Mouse (Mus musculus) adrenal gland, postnatal 14 days (tissue): ENCODE measurements around the gene Tango2. TPM values are rescaled to one million over a fixed set of nuclear protein-coding genes. Genes with fewer than 3 reads are reported as not detected.
A peak's percentile ranks its signal among the peaks of the same experiment; 100 is the strongest.

ENCODE experiments used
- DNase-seq: peaks from one replicate; pipeline ENCODE4 v3.0.0; 2021; ENCODE audit warnings: mixed read lengths
- long read RNA-seq, 2 experiments: library from polyadenylated mRNA; stranded (forward); transcript quantifications; one replicate each; pipeline ENCODE4 v2.0.0; 2021
- total RNA-seq: library from RNA; stranded (reverse); gene quantifications from 2 replicates; pipeline ENCODE4 v1.2.3, GENCODE M21; 2021

The Tango2 gene
- total RNA-seq = 30.2 and 30.5 TPM in 2 replicates
- long read RNA-seq, experiment 1, transcript Tango2-201 (9 exons, 1,622 nt) = major isoform, 34 of 106 reads
- long read RNA-seq, experiment 1, partial matches to known transcripts = 34 of 106 reads
- long read RNA-seq, experiment 1, other reads (novel, unspliced or antisense) = 38 of 106 reads
- long read RNA-seq, experiment 2, transcript Tango2-201 (9 exons, 1,622 nt) = major isoform, 27 of 70 reads
- long read RNA-seq, experiment 2, partial matches to known transcripts = 23 of 70 reads
- long read RNA-seq, experiment 2, other reads (novel, unspliced or antisense) = 20 of 70 reads

DNA sequence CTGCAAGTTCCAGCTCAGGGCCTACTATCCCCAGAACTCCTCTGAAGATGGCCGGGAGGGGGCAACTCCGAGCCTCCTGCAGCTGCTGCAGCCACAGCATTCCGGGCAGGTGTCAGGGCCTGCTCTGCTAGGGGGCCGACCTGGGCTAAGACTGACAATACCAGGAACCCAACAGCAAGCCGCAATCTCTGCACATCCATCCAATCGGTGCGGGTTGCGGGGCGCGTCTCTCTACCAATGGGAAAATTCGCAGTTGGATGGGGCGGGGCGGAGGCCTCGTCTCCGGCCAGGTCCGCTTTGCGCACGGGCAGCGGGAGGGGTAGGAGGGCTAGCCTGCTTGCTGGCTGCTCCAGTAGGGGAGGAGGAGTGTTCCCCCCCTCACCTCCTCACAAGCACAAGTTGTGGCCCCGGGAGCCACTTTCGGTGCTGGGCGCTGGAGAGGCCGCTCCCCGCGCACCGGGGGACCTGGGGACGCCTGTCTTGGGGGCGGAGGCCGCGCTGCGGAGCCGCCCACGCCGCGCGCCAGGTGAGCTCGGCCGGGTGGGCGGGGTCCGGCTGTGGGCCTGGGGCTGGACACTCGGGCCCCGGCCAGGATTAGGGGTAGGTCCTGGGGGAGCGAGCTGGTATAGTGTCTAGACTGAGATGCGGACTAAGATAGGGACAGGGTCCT is at the start of gene Tango2, which contains the start of gene Arvcf:
TSS of gene Tango2 (minus strand) at position 173 of the 670 bp plus-strand sequence.
TSS of gene Arvcf (plus strand) at position 252 of the 670 bp plus-strand sequence.
- peak; percentile 95 for DNase-seq

DNA sequence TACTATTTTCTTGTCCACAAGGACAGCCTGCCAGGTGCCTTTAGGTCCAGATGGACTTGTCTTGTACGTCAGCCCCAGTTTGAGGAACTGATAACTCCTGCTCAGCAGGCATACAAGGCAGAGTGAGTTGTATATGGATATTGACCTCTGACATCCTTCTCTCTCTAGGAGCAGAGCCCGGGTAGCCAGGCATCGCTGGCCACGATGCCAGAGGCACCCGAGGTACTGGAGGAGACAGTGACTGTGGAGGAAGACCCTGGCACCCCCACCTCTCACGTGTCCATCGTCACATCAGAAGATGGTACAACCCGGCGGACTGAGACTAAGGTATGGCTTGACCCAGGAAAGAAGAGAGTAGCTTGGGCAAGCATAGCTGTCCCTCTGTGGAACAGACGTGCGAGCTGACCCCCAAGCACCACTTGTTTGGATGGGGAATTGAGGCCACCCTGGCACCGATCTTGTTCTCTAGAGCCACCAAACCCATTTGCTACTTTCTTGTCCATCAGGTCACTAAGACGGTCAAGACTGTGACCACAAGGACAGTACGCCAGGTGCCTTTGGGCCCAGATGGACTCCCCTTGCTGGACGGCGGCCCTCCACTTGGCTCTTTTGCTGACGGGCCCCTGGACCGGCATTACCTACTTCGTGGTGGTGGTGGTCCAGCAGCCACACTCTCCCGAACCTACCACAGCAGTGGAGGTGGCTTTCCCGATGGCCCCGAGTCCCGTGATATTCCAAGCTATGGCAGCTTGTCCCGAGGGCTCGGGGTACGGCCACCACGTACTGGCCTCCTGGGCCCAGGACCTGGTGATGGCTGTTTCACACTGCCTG is 49.1 kb upstream of the Tango2 start:
- no peak for DNase-seq

DNA sequence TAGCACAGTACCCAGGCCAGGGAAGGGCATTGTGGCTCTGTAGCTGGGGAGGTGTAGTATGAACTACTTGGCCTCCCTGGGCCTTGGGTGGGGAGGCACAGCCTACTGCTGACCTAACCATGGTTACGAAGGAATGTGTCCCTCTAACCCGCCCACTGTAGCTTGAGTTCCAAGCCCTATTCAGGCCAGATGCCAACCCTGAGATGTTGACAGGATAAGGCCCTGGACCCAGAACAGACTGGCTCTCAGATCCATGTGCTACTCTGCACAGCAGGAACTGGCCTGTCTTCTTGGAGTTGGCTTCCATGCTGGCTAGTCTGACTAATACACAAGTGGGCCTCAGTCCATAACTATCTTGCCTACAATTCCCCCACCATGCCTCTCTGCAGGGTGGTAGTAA is 48.3 kb upstream of the Tango2 start:
- DNase-seq = peak; percentile 79

DNA sequence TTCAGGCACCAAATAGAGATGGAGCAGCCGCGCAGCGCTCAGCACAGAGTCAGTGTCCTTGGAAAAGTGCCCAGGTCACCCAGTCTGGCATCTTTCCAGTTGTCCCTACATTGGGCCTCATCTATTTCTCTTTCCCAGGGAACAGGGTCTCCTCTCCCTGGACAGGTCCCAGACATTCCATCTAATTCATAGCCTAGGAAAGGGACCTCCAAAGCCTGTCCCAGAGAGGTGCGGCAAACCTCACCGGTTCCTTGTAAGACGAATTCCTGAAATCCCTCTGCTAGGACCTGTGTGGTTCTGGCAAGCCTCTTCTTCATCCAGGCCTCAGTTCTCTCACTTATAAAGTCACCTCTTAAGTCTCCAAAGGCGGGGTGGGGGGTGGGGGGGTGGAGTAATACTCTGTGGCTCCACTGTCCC is 47.7 kb upstream of the Tango2 start:
- peak; percentile 84 for DNase-seq

DNA sequence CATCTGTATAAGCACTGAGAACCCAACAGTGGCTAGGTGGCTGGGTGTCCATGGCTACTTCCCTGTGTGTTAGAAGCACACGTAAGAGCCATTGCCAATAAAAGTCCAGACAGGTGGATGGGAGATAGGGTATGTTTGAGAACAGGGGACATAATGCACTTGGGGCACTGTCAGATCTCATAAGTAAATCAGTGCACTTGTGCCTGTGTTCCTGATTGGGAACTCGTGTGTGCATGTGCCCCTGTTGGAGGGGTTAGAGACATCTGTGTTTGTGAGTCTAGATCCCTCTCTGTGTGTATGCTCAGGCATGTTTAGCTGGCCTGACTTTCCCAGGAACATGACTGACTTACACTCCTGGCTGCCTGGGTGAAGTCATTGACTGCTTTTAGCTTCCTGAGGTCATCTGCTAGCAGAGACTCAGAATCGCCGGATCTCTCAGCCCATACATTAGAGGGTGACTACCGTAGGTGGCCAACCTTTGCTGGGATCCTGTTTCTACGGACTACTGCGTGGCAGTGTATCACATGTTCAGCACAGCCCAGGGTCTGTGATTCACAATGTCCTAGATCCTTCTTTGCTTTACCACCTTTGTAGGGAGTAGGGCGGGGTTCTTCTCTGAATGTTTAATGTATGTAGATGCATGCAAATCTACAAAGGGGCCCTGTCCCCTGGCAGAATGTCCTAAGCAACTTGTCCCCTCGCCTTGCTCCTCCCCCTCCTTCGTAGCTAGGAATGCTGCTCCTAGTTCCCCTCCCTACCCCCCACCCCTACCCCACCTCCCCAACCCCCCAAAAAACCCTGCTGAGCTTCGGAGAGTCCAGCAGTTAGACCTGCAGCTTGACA is 47.1 kb upstream of the Tango2 start:
- DNase-seq = no peak

DNA sequence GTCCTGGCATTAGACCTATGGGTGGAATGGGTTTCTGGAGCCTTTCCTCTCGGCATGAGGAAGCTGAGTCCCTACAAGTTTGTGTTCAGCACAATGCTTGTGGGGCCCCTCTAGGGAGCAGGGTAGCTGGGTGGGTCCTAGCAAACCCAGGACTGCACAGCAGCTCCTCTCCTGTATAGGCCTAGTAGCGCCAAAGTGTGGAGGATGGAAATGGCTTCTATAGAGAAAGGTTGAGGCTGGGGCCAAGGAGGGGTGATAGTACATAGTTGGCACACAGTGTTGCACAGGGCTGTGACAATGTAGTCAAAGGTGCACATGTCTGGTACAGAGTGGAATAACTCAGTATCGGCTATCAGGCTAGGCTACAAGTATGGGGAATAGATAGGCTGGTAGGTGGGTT is 46.2 kb upstream of the Tango2 start:
- no peak for DNase-seq

DNA sequence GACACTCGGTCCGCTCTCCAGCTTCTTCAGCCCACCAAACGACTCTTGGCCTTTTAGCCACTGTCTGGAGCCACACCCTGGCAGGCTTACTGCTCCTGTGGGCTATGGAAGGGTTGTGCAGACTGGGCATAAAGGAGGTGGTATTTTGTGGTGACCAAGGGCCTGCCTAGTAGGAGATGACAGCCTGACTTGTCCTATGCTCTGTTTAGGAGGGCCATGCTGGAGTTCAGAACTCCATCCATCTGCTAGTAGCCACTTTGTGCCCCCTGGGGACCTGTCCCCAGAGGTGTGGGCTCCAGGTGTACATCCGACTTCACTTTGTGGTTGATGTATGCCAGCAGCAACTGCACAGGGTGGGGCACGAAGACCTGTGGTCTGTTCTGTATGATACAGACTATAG is 45.7 kb upstream of the Tango2 start:
- DNase-seq = no peak

DNA sequence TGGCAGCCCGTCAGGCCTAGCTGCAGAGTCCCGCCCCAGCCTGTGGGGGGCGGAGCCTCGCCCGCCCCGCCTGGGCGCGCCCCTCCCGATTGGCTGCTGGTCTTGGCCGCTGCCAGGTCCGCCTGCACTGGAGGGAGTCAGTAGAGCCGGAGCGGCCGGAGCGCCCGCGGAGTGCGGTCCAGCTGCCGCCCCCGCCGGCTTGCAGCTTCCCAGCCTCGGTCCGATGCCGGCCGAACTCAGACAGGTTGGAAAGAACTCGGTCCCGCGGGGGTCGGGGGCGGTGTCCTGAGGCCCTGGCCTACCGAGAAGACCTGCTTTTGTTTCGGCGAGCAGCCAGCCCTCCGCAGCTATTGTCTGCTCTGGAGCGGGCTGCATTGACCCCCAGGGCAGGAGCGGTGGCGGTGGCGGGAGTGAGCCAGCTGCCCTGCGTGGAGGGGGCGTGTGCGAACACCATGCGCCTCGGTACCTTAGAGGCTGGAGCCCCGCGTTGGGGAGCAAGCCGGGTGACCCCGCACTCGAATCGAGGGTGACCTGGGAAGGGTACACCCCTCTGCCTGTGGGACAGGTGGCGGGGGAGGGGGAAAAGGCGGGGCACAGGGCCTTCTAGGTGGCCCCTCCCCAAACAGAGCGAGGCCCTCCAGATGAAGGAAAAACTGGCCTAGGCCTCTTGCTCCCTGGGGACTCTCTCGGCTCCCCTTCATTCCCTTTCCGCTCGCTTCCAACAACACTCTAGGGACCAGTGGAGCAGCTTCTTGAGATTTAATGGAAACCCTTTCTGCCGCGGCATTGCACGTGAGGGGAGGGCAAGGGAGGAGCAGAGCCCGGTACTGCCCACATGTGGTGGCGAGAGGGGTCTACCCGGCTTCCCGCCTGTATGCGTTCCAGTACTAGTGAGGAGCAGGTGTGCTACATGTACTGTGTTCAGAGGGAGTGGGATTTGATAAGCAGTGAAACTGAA is 44.8 kb upstream of the Tango2 start:
- peak; percentile 95 for DNase-seq

DNA sequence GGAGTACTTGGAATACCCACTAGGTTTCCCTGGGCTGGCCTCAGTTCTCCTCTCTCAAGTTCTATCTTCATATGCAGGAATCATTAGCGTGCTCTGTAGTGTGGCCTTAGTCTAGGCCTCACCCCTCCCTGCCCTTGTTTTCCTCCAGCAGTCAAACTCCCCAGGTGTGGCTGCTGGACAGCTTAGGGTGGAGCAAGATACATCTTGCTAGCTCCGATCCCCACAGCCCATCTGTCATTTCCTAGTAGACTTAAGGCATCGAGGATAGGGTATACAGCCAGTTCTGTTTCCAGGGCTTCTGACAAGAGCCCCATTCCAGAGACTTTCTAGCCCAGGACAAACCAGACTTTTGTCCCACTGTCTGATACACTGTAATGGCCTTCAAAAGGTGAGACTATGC is 43.8 kb upstream of the Tango2 start:
- DNase-seq = no peak

DNA sequence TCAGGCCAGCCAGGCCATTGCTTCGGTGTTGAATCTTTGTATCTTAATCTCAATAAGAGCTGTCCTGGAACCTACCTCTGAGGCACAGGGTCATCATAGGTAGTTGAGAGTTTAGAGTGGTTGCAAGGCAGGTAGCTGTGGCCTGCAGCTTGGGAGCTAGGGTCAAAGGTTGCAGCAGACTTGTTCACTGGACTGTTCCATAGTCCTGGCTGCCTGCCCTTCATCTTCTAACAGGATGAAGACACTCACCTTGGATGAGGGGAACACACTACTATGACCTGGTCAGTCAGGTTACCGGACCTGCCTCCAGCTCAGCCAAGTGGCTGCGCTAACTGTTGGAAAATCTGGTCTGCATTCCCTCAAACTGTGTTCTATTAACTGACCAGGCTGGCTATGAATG is 43.2 kb upstream of the Tango2 start:
- no peak for DNase-seq

DNA sequence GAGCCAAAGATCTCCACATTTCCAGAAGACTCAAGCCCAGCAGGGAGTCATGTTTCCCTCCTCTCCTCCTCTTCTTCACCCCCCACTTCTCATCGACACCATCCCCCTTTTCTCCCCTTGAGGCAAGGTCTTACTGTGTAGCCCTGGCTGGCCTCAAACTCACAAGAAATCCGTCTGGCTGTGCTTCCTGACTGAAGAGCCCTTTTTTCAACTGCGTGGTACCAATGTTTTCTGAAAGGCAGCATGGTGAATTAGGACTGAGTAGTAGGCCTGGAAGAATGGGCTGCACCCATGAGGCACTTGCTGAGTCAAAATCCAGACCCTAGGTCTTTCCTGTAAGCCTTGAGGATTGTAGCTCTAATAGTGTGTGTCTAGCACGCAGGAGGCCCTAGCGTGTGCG is 42.5 kb upstream of the Tango2 start:
- DNase-seq = no peak

DNA sequence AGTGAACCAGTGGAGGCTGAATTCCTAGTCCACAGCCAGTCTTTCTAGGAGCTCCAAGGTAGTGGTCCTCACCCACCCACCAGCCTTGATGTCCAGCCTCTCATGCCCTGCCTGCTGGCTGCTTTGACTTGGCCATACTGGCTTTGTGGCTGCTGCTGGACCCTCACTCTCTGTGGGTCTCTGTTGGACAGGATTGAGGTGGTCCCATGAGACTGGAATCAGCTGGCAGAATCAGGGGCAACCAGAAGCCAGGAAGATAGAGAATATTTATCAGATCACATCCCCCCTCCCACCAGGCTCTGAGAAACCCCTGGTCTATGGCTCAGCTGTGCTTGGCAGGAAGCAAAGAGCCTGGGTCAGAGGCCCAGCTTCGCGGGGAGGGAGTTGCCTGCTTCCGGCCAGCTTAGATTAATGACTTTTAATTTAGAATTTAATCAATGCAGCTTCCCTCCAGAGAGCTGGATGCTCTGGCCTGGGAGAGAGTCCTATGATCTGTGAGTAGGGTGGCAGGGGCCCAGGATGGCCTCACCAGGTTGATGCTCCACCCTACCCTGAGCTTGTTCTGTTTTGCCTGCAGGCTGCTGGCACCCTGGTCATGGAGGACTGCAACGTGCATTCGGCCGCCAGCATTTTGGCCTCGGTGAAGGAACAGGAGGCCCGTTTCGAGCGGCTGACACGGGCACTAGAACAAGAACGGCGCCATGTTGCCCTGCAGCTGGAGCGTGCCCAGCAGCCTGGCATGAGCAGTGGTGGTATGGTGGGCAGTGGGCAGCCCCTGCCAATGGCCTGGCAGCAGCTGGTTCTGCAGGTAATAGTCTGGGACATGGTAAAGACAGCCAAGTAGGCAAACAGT is 40.9 kb upstream of the Tango2 start:
- no peak for DNase-seq

DNA sequence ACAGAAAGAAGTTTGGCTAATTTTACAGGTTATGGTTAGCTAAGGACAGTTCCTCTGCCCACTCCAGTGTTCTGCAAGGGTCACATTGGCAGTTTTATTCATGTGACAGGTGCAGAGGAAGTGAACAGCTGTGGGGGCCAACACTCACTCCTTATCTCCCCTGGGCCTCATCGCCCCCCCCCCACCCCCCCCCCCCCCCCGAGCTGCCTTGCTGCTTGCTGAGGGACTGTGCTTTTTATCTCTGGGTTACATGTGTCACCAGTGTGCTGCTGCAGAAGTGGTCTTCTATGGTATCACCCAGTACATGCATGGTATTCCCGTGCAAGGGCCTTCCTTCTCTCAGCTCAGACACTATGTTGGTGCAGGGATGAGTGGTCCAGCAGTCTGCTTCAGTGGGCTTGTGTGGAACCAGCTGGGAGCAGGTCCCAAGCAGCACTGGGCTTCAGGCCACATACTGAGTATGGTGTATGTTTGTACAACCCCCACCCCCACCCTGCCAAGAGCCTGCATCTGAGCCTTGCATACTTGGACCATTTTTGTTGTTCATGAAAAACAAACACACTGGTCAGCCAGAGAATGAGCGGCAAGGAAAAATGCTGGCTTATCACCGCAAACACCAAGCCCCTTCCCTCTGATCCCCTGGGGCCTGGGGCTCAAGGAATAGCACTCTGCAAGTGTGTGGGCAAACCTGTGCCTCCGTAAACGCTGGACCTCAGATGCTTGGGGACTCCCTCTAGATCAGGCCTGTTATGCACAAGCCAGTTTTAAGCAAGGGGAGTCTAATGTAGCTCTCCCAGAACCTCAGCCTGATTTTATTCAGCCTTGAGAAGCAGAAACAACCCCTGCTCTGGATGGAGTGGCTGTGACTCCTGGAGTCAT is 40.0 kb upstream of the Tango2 start:
- DNase-seq = no peak

DNA sequence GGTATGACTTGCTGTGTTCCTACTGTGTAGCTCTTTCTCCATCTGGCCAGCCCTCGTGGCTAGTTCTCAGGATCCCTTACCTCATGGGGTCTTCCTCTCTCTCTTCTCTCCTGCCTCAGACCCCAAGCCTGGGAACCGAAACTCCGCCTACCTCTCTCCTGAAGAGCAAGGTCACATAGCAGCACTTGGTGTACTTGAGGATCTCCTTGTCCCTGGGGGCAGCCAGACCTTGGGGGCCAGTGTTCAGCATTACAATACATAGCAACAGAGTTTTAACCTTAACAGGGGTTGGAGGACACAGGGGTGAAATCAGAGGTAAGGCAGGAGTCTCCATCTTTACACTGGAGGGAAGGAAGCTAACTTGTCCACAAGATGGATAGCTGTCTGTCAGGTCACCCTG is 39.1 kb upstream of the Tango2 start:
- no peak for DNase-seq

DNA sequence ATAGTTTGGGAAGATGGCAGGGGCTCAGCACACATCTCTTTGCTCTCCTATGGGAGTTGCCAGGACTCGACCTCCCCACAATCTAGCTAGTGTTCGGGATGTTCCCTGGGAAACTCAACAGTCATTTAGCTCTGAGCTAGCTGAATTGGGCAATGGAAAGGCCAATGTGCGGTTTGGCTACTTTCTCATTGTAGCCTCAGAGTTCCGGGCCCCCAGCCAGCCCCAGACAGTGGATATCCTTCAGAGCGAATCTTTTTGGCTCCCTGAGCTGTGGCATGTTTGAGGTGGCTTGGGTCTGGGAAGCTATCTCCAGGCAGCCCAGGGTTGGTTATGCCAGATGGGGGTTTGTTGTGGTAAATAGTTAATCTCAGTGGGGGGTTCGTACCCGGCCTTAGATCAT is 38.5 kb upstream of the Tango2 start:
- no peak for DNase-seq

DNA sequence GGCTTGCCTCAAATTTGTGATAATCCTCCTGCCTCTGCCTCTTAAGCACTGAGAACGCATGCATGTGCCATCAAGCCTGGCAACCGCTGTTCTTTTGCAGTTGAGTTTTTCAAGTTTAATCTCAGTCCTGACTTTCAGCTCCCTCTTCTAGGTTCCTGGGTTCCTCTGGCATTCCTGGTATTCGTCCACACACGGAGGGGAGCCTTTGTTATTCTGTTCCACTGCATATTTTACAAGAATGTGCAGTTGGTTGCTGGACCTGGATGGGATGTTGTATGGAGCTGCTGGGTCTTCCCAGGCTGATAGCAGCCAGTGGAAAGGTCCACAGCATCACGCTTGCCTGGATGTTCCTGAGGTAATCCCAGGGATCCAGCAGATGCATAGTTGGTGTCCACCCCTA is 37.5 kb upstream of the Tango2 start:
- no peak for DNase-seq

DNA sequence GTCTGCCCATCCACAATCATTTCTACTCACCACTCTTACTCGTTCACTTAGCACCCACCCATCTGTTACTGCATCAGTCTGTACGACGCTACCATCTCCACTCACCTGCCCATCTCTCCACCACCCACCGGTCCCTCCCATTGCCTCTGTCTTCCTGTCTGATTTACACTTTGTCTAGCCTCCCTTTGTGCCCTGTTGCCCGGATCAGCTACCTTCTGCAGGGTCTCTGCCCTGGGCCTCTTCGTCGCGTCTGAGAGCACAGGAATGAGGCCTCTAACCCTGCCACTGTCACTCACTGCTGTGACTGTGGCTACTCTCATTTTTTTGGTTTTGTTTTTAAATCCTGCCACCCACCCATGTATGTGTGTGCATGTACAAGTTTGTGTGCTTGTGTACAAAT is 36.8 kb upstream of the Tango2 start:
- no peak for DNase-seq

DNA sequence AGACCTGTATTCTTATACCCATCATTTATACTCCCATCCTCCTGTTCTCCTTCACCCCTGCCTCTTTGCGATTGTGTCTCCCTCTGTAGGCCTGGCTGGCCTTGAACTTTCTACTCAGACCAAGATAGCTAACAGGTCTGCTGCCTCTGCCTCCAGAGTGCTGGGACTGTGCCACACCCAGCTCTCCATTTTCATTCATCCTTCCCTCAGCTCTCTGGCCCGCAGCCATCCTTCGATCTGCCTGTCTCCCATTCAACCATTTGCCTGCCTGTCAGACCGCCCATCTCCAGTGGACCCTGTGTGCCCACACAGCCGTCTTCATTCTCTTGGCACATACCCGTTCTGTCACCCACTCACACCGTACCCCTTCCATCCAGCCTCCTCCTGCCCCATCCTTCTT is 36.3 kb upstream of the Tango2 start:
- DNase-seq = no peak

DNA sequence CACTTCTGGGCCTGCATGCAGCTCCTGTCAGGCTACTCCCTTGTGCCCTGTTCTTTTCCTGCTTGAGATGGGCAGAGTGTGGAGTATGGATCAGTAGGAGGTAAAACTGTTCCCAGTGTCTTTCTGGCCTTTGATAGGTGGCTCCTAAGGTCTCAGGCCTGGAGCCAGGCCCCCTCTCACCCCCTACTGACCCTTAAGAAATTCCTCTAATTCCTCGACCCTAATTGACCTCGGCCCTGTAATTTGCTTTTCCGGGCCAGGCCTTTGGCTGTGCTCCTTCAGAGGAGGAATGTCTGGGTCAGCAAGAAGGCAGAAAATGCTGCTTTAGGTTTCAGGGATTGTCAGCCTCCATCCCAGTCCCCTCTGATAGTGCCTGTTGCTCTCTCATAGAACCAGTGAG is 35.9 kb upstream of the Tango2 start:
- DNase-seq = no peak
